Mouse (Mus musculus): ENCODE data around the gene Pid1. TPM values are rescaled to one million over a fixed set of nuclear protein-coding genes. Genes with fewer than 3 reads are reported as not detected.

The Pid1 gene
- polyA plus RNA-seq, 1 experiment from 2014 or later, result 31.9 TPM

DNA sequence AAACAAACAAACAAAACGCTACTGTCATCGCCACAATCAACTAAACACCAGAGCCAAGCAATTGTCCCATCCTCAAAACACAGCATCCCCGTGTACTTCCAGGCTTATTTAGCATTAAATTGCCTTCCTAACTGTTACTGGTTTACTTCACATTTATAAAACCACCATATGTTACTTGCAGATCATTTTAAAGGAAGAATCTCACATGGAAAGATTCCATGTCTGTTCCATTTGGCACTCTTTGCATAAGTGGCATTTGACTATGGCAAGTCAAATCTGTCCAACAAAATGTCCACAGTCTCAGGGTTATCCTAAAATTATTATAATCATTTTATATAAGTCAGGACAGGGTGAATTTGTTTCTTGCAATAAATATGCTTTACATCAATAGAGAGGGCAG, 32.8 kb upstream of the Pid1 start:
- Histone ChIP-seq H3K4me3 (ENCODE audit: low read depth, low read length) (no peak overlapping the region), H3K36me3 (ENCODE audit: control insufficient read depth, insufficient read depth, low read length) (no peaks in the 10 kb centered on the region), H3K27me3 (ENCODE audit: control insufficient read depth, insufficient read depth, low read length) (no peaks in the 10 kb centered on the region), H3K4me2 (ENCODE audit: low read depth, low read length, severe bottlenecking) (no peak overlapping the region), H3K9ac (ENCODE audit: low read length) (no peak overlapping the region), H3K9me3 (ENCODE audit: control insufficient read depth, low read length) (no peaks in the 10 kb centered on the region), H3K27ac (ENCODE audit: low read depth, low read length) (no peak overlapping the region), H3K4me1 (replicated peaks; ENCODE audit: control insufficient read depth, insufficient read depth, low read length) (no peaks in the 10 kb centered on the region)
- 92% methylated on average over 3 of the region's 3 CpGs for WGBS
- ATAC-seq (replicated peaks; ENCODE audit: low FRiP score) (no peak), DNase-seq (ENCODE audit: low spot score) (no peak)

DNA sequence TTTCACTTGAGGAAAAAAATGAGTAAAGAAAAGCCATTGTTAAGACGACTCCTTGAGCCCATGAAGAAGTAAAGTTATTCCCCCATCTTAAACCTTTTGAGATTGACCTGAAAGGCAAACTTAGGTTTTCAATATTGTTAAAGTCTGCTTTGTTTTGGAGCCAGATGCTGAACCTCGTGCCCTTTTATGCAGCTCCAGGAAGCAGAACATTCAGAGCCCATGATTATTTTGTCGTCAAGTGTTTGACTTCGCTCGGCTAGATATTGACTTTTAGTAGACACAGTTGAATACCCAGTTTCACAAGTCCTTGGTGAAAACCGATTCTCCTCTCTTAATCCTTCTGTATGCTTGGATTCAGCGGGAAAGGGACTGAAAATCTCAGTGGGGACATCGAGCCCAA, 31.9 kb upstream of the Pid1 start:
- Histone ChIP-seq H3K4me1 (replicated peaks; ENCODE audit: control insufficient read depth, insufficient read depth, low read length) (no peaks in the 10 kb centered on the region), H3K4me2 (ENCODE audit: low read depth, low read length, severe bottlenecking) (no peak overlapping the region), H3K36me3 (ENCODE audit: control insufficient read depth, insufficient read depth, low read length) (no peaks in the 10 kb centered on the region), H3K27me3 (ENCODE audit: control insufficient read depth, insufficient read depth, low read length) (no peaks in the 10 kb centered on the region), H3K9ac (ENCODE audit: low read length) (no peak overlapping the region), H3K27ac (ENCODE audit: low read depth, low read length) (no peak overlapping the region), H3K9me3 (ENCODE audit: control insufficient read depth, low read length) (no peaks in the 10 kb centered on the region), H3K4me3 (ENCODE audit: low read depth, low read length) (no peak overlapping the region)
- ATAC-seq (replicated peaks; ENCODE audit: low FRiP score), result no peak
- no peak for DNase-seq (ENCODE audit: low spot score)
- WGBS, result 84% methylated on average over 8 of the region's 8 CpGs

DNA sequence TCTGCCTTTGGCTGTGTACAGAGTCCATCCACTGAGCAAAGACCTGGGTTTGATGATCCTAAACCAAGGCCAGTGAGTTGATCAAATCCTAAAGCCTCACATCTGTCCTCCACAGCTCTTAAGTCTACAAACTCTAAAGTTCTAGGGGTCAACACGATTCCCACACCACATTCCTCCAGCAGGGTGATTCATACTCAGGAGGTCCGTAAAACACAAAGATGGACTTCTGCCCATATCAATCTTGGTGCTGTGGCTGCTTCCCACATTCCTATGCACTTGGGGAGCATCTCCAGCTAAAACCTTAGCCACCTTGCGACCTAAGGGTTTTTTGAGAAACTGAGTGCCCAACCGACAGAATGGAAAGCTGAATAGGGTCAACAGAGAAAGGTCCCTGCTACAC, 27.0 kb upstream of the Pid1 start:
- ATAC-seq (replicated peaks; ENCODE audit: low FRiP score) (no peak), DNase-seq (ENCODE audit: low spot score) (no peak)
- H3K4me1 ChIP-seq (replicated peaks; ENCODE audit: control insufficient read depth, insufficient read depth, low read length), result no peaks in the 10 kb centered on the region
- WGBS, result 91% methylated on average over 4 of the region's 4 CpGs
- no peak overlapping the region for H3K9ac ChIP-seq (ENCODE audit: low read length)
- H3K4me3 ChIP-seq (ENCODE audit: low read depth, low read length), result no peak overlapping the region
- no peak overlapping the region for H3K27ac ChIP-seq (ENCODE audit: low read depth, low read length)
- no peaks in the 10 kb centered on the region for H3K36me3 ChIP-seq (ENCODE audit: control insufficient read depth, insufficient read depth, low read length)
- no peaks in the 10 kb centered on the region for H3K27me3 ChIP-seq (ENCODE audit: control insufficient read depth, insufficient read depth, low read length)
- H3K4me2 ChIP-seq (ENCODE audit: low read depth, low read length, severe bottlenecking), result no peak overlapping the region
- no peaks in the 10 kb centered on the region for H3K9me3 ChIP-seq (ENCODE audit: control insufficient read depth, low read length)

DNA sequence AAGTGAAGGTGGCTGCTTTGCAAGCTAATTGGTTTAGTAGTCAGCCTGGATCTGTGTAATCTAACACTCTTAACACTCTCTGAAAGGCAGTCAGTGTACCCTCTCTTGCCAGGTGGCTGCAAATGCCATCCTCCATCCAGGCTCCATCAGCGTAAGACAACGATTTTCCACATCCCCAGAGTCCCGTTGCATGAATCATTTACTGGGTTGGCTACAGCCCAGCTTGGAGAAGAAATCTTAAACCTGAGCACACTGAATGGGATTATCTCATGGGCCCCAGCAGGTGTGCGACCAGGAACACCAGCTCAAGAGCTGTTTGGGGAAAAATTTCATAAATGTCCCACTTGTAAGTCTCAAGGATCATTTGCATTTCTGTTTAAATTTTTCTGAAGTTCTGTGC, 23.6 kb upstream of the Pid1 start:
- no peaks in the 10 kb centered on the region for H3K36me3 ChIP-seq (ENCODE audit: control insufficient read depth, insufficient read depth, low read length)
- no peaks in the 10 kb centered on the region for H3K4me1 ChIP-seq (replicated peaks; ENCODE audit: control insufficient read depth, insufficient read depth, low read length)
- no peaks in the 10 kb centered on the region for H3K9me3 ChIP-seq (ENCODE audit: control insufficient read depth, low read length)
- 72% methylated on average over 4 of the region's 4 CpGs for WGBS
- H3K4me3 ChIP-seq (ENCODE audit: low read depth, low read length), result no peak overlapping the region
- H3K9ac ChIP-seq (ENCODE audit: low read length), result no peak overlapping the region
- H3K27me3 ChIP-seq (ENCODE audit: control insufficient read depth, insufficient read depth, low read length), result no peaks in the 10 kb centered on the region
- no peak overlapping the region for H3K27ac ChIP-seq (ENCODE audit: low read depth, low read length)
- H3K4me2 ChIP-seq (ENCODE audit: low read depth, low read length, severe bottlenecking), result no peak overlapping the region
- DNase-seq (ENCODE audit: low spot score) (no peak), ATAC-seq (replicated peaks; ENCODE audit: low FRiP score) (no peak)

DNA sequence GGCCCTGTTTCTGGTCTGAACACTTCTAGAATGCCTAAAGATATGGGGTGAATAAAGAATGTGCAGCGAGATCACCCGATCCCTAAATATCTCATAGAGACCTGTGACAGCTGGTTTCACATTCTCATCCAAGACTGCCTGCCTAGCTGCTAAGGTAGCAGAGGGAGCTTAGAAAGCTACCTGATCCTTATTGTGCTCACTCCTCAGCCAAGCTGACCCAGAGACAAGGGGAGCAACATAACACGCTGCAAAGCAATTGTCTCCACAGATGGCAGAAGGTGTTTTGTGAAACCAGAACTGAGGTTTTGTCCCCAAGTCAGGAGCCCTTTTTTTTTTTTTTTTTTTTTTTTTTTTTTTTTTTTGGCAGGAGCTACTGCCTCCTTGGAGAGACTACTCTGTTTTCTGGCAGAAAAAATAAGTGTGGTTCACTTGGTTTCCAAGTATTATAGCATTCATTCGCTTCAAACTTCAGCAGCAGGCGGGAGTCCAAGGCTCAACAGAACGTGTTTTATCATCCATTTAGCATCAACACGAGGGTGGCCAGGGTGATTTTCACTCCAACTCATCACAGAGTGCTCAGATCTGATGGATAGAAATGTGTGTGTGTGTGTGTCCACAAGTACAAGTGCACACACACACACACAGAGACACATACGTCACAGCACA, 22.6 kb upstream of the Pid1 start:
- no peak overlapping the region for H3K4me3 ChIP-seq (ENCODE audit: low read depth, low read length)
- H3K4me2 ChIP-seq (ENCODE audit: low read depth, low read length, severe bottlenecking), result no peak overlapping the region
- H3K27ac ChIP-seq (ENCODE audit: low read depth, low read length), result no peak overlapping the region
- no peaks in the 10 kb centered on the region for H3K4me1 ChIP-seq (replicated peaks; ENCODE audit: control insufficient read depth, insufficient read depth, low read length)
- WGBS, result 87% methylated on average over 8 of the region's 8 CpGs
- H3K36me3 ChIP-seq (ENCODE audit: control insufficient read depth, insufficient read depth, low read length), result no peaks in the 10 kb centered on the region
- ATAC-seq (replicated peaks; ENCODE audit: low FRiP score) (no peak), DNase-seq (ENCODE audit: low spot score) (no peak)
- H3K27me3 ChIP-seq (ENCODE audit: control insufficient read depth, insufficient read depth, low read length), result no peaks in the 10 kb centered on the region
- no peaks in the 10 kb centered on the region for H3K9me3 ChIP-seq (ENCODE audit: control insufficient read depth, low read length)
- H3K9ac ChIP-seq (ENCODE audit: low read length), result no peak overlapping the region

DNA sequence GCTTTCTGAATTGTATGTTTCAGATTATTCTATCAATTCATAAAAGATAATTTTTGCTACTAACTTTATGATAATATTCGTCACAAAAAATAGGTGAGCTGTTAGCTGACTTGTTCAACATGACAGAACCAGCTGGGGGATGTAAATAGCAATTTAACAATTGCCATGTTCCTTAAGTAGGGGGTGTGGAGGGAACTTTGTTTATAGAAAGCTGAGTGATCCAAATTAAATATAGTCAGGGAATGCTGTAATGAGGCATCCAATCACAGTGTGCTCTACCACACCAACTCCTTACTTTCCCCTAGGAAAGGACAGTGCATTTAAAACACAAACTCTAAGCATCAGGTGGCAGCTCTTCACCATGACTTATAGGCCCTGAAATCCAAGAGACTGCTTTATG, 18.7 kb upstream of the Pid1 start:
- Histone ChIP-seq H3K36me3 (ENCODE audit: control insufficient read depth, insufficient read depth, low read length) (no peaks in the 10 kb centered on the region), H3K4me3 (ENCODE audit: low read depth, low read length) (no peak overlapping the region), H3K27me3 (ENCODE audit: control insufficient read depth, insufficient read depth, low read length) (no peaks in the 10 kb centered on the region), H3K4me2 (ENCODE audit: low read depth, low read length, severe bottlenecking) (no peak overlapping the region), H3K27ac (ENCODE audit: low read depth, low read length) (no peak overlapping the region), H3K9ac (ENCODE audit: low read length) (no peak overlapping the region), H3K9me3 (ENCODE audit: control insufficient read depth, low read length) (no peaks in the 10 kb centered on the region), H3K4me1 (replicated peaks; ENCODE audit: control insufficient read depth, insufficient read depth, low read length) (no peaks in the 10 kb centered on the region)
- WGBS, result 89% methylated on average over 1 of the region's 1 CpGs
- DNase-seq (ENCODE audit: low spot score), result no peak
- ATAC-seq (replicated peaks; ENCODE audit: low FRiP score), result no peak

DNA sequence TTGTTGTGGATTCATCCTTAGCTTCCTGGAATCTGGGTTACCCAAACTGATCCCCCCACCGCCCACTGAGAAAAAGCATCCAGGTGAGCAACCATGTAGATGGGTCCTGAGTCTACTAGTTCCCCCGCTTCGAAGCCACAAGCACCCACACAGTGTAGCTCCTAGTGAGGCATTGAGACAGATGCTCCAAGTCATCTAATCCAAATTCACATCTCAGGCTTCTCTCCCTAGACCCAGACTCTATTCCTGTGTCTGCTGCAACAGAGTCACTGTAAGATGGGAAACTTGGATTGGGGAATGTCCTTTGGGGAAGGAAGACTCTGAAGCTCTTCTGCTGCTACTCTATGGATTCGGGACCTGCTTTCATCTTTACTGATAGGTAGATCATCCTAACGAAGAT, 18.1 kb upstream of the Pid1 start:
- no peaks in the 10 kb centered on the region for H3K27me3 ChIP-seq (ENCODE audit: control insufficient read depth, insufficient read depth, low read length)
- no peak overlapping the region for H3K4me3 ChIP-seq (ENCODE audit: low read depth, low read length)
- no peak overlapping the region for H3K27ac ChIP-seq (ENCODE audit: low read depth, low read length)
- no peak overlapping the region for H3K9ac ChIP-seq (ENCODE audit: low read length)
- no peaks in the 10 kb centered on the region for H3K4me1 ChIP-seq (replicated peaks; ENCODE audit: control insufficient read depth, insufficient read depth, low read length)
- WGBS, result 92% methylated on average over 5 of the region's 5 CpGs
- no peaks in the 10 kb centered on the region for H3K36me3 ChIP-seq (ENCODE audit: control insufficient read depth, insufficient read depth, low read length)
- no peaks in the 10 kb centered on the region for H3K9me3 ChIP-seq (ENCODE audit: control insufficient read depth, low read length)
- H3K4me2 ChIP-seq (ENCODE audit: low read depth, low read length, severe bottlenecking), result no peak overlapping the region
- ATAC-seq (replicated peaks; ENCODE audit: low FRiP score) (no peak), DNase-seq (ENCODE audit: low spot score) (no peak)

DNA sequence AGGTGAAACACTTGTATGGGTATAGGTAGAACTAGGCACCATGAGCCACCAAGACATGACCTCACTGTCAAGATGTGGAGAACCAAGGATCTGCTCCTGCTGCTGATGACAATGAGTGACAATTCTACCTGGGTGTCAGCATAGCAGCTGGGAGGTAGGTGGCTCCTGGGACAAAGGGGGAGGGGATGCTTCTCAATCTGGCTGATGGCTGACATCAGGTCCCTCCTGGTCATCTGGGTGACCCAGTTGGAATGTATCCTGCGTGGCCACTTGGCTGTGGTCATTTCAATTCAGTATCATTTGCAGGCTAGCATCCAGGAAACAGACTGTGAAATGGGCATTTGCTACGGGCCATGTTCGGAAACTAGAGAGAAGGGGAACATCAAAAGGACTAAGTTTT, 16.9 kb upstream of the Pid1 start:
- no peaks in the 10 kb centered on the region for H3K27me3 ChIP-seq (ENCODE audit: control insufficient read depth, insufficient read depth, low read length)
- H3K9ac ChIP-seq (ENCODE audit: low read length), result no peak overlapping the region
- H3K4me3 ChIP-seq (ENCODE audit: low read depth, low read length), result no peak overlapping the region
- H3K9me3 ChIP-seq (ENCODE audit: control insufficient read depth, low read length), result no peaks in the 10 kb centered on the region
- H3K27ac ChIP-seq (ENCODE audit: low read depth, low read length), result no peak overlapping the region
- ATAC-seq (replicated peaks; ENCODE audit: low FRiP score) (no peak), DNase-seq (ENCODE audit: low spot score) (peak; percentile 27)
- H3K4me2 ChIP-seq (ENCODE audit: low read depth, low read length, severe bottlenecking), result no peak overlapping the region
- no peaks in the 10 kb centered on the region for H3K36me3 ChIP-seq (ENCODE audit: control insufficient read depth, insufficient read depth, low read length)
- WGBS, result 80% methylated on average over 3 of the region's 3 CpGs
- no peaks in the 10 kb centered on the region for H3K4me1 ChIP-seq (replicated peaks; ENCODE audit: control insufficient read depth, insufficient read depth, low read length)

DNA sequence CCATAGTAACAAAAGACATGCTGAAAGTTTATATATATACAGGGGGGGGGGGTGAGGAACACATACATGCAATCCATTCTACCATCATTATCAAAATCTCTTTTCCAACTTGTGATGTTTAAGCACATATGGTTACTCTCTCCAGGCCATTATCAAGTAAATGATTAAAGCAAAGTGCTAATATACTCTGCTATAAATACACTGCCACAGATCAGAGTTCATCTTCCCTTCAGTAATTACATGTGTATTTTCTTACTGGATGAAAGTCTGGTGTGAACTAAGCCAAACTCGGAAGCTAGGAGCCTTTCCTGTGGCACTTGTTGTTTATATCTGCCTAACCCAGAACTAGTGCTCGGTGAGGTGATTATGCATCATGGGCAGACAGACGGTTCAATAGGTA, 3.8 kb upstream of the Pid1 start:
- Histone ChIP-seq H3K27ac (ENCODE audit: low read depth, low read length) (no peak overlapping the region), H3K4me3 (ENCODE audit: low read depth, low read length) (no peak overlapping the region), H3K9ac (ENCODE audit: low read length) (no peak overlapping the region), H3K36me3 (ENCODE audit: control insufficient read depth, insufficient read depth, low read length) (no peaks in the 10 kb centered on the region), H3K27me3 (ENCODE audit: control insufficient read depth, insufficient read depth, low read length) (no peaks in the 10 kb centered on the region), H3K4me2 (ENCODE audit: low read depth, low read length, severe bottlenecking) (no peak overlapping the region), H3K4me1 (replicated peaks; ENCODE audit: control insufficient read depth, insufficient read depth, low read length) (no peaks in the 10 kb centered on the region), H3K9me3 (ENCODE audit: control insufficient read depth, low read length) (no peaks in the 10 kb centered on the region)
- ATAC-seq (replicated peaks; ENCODE audit: low FRiP score), result no peak
- WGBS, result 84% methylated on average over 3 of the region's 3 CpGs
- DNase-seq (ENCODE audit: low spot score), result no peak

Measured in forebrain, embryonic 11.5 days (tissue).